Comparison of ENCODE assay signal across 8 mouse cellular contexts in the genomic region with DNA sequence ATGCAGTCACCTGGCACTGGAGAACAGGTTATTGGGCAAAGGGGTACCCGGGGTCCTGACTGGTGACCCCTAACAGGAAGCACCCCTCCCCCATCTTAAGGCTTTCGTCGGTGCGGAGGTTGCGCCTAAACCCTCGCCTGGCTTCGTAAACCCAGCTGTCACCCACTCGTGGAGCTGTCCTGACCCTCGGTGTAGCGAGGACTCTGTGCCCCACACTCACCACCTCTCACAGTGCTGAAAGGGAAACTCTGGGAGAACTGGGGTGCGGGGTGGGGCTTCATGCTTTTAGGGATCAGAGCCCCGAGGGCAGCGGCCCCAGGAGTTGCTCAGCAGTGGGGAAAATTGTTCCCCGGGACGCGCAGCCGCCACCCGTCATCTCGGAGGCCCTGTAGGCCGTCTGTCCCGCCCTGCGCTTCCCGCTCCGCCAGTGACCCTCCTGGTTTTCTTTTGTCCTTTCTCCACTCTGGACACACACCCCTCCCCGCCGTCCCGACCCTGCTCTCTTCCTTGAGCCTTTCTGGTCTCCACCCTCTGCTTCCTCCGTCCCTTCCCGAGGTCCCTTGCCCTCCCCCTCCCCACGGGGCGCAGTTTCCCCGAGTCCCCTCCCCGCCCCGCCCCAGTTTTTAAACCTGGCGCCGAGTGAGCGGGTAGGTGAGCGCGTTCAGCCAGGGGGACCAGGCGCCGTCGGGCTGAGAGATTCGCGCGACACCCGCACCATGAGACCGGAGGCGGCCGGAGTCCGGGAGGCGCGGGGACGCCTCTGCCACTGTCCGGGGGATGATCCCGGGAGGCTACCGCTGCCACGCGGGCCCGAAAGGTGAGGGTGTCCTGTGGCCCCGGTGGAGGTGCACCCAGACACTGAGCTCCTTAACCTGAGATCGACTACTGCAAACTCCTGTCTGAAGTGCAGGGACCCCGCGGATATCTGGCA. TPM values are rescaled to one million over a fixed set of nuclear protein-coding genes. Genes with fewer than 3 reads are reported as not detected.
DNase-seq lines count a peak whose midpoint lies in the region; ATAC-seq and TF ChIP-seq lines count a peak whose summit lies in the region.

Gene Ripply3, plus strand, starts transcription at position 640 of the 931 bp plus-strand sequence.

- H3K4me2 ChIP-seq in hindbrain, embryonic 15.5 days, result peak within 1 kb of the TSS; percentile 57
- peak within 1 kb of the TSS; percentile 57 for H3K4me2 ChIP-seq in midbrain, embryonic 15.5 days

- no peak for ATAC-seq in hindbrain, embryonic 15.5 days (ENCODE audit: low FRiP score, low read depth)
- no peak for ATAC-seq in midbrain, embryonic 15.5 days (replicated peaks)

- TF ChIP-seq CTCF in liver, adult 2 months (IDR thresholded peaks at IDR 0.05; ENCODE audit: low read depth, low read length), result no peak

- peaks cover 23% of the 10 kb centered on the region for H3K4me1 ChIP-seq in hindbrain, embryonic 15.5 days (replicated peaks)
- peaks cover 3% of the 10 kb centered on the region; the same call in 1 of the 2 replicates for H3K4me1 ChIP-seq in liver, adult 2 months (ENCODE audit: control insufficient read depth, insufficient read depth, low read length)
- H3K4me1 ChIP-seq in midbrain, embryonic 15.5 days, result peaks cover 23% of the 10 kb centered on the region

- H3K9me3 ChIP-seq in hindbrain, embryonic 15.5 days, result no peaks in the 10 kb centered on the region
- H3K9me3 ChIP-seq in midbrain, embryonic 15.5 days, result no peaks in the 10 kb centered on the region

- H3K27me3 ChIP-seq in hindbrain, embryonic 15.5 days, result peaks cover 31% of the 10 kb centered on the region
- H3K27me3 ChIP-seq in liver, adult 2 months (ENCODE audit: control insufficient read depth, insufficient read depth, low read length), result no peaks in the 10 kb centered on the region
- peaks cover 35% of the 10 kb centered on the region for H3K27me3 ChIP-seq in midbrain, embryonic 15.5 days (replicated peaks)

- H3K27ac ChIP-seq in hindbrain, embryonic 15.5 days (replicated peaks), result no peak within 1 kb of the TSS
- peak within 1 kb of the TSS; percentile 35 for H3K27ac ChIP-seq in liver, adult 2 months (replicated peaks; ENCODE audit: insufficient read depth, low read depth, low read length)
- H3K27ac ChIP-seq in midbrain, embryonic 15.5 days, result no peak within 1 kb of the TSS

- peak; percentile 61 for DNase-seq in Muller cell, postnatal 12 days (ENCODE audit: inconsistent ontology term)
- peak; percentile 77 to 82 for DNase-seq in adrenal gland, postnatal 36 days
- peak; percentile 57 for DNase-seq in gastrocnemius, postnatal 10 days
- no peak for DNase-seq in liver, adult 2 months (ENCODE audit: extremely low read depth, low read depth, low spot score)
- peak; percentile 66 for DNase-seq in yolk sac, embryonic 10.5 days (ENCODE audit: low spot score)
- no peak for DNase-seq in right cerebral cortex, postnatal 4 days

- peak within 1 kb of the TSS; percentile 34 for H3K4me3 ChIP-seq in hindbrain, embryonic 15.5 days
- peak within 1 kb of the TSS; percentile 65 for H3K4me3 ChIP-seq in liver, adult 2 months (ENCODE audit: insufficient read depth, low read depth, low read length)
- peak within 1 kb of the TSS; percentile 37 for H3K4me3 ChIP-seq in midbrain, embryonic 15.5 days

- no peaks in the 10 kb centered on the region for H3K36me3 ChIP-seq in hindbrain, embryonic 15.5 days
- no peaks in the 10 kb centered on the region for H3K36me3 ChIP-seq in liver, adult 2 months (ENCODE audit: control insufficient read depth, insufficient read depth, low read length)
- H3K36me3 ChIP-seq in midbrain, embryonic 15.5 days (replicated peaks), result no peaks in the 10 kb centered on the region

- H3K9ac ChIP-seq in hindbrain, embryonic 15.5 days, result no peak within 1 kb of the TSS
- H3K9ac ChIP-seq in liver, adult 2 months (ENCODE audit: low read depth, low read length), result peak within 1 kb of the TSS; percentile 73
- H3K9ac ChIP-seq in midbrain, embryonic 15.5 days, result peak within 1 kb of the TSS; percentile 17; the same call in 1 of the 2 replicates

- no peaks in the 10 kb centered on the region for H3K79me2 ChIP-seq in liver, adult 2 months (ENCODE audit: control insufficient read depth, insufficient read depth, low read length)

- WGBS in hindbrain, embryonic 15.5 days, result under 1% methylated on average over 63 of the region's 63 CpGs
- WGBS in liver, adult 2 months, result 2% methylated on average over 63 of the region's 63 CpGs
- WGBS in midbrain, embryonic 15.5 days, result under 1% methylated on average over 63 of the region's 63 CpGs

- peak; percentile 26; the same call in 1 of the 2 replicates for TF ChIP-seq POLR2A in liver, adult 2 months (IDR thresholded peaks at IDR 0.05; ENCODE audit: extremely low read depth, insufficient read depth, low read length)

RNA-seq across cellular contexts. Expression of gene Ripply3, which starts in this region (rescaled TPM):
- total RNA-seq in adrenal gland, postnatal 36 days (2021), result 1 to 10 TPM; 4.1 to 6.0 TPM
- total RNA-seq in gastrocnemius, postnatal 10 days (2021), result 1 to 10 TPM; 1.9 to 3.4 TPM
- 0.94 and 1.1 TPM in 2 replicates for polyA plus RNA-seq in hindbrain, embryonic 15.5 days (2015; fragmentation: Nextera tagmentation; extraction: Ambion mirVana)
- total RNA-seq in liver, adult 2 months (2014; rRNA removed), result 0.74 and 1.6 TPM in 2 replicates
- polyA plus RNA-seq in liver, adult 2 months (2012; rRNA removed), result 0.99 and 1.1 TPM in 2 replicates
- 1.1 and 1.7 TPM in 2 replicates for polyA plus RNA-seq in midbrain, embryonic 15.5 days (2015; fragmentation: Nextera tagmentation; extraction: Ambion mirVana)

Comparison
In these comparisons a context has a peak if more than half of its experiments do, and no peak if none do; other contexts are left out.
1. DNase-seq: peak in Muller cell, postnatal 12 days (single experiment), adrenal gland, postnatal 36 days (2 of 2), gastrocnemius, postnatal 10 days (single experiment) and yolk sac, embryonic 10.5 days (single experiment); none in liver, adult 2 months (single experiment) and right cerebral cortex, postnatal 4 days (single experiment).
2. Peak in every context shown above with its lines, with median percentiles within 50 percentile points of each other: H3K4me3 ChIP-seq.